Mouse (Mus musculus) olfactory bulb, adult 2 months (tissue): ENCODE data around the gene Nde1. TPM values are rescaled to one million over a fixed set of nuclear protein-coding genes. Genes with fewer than 3 reads are reported as not detected.

ENCODE experiments used
- H3K27ac ChIP-seq: fragments of 200-500 bp; 2 replicates; pipeline ENCODE4 v1.5.1; 2012; ENCODE audit warnings: low read depth, low read length; ENCODE audit not compliant: insufficient read depth
- H3K4me1 ChIP-seq: fragments of 200-500 bp; 2 replicates; pipeline ENCODE4 v1.6.1; 2012; ENCODE audit warnings: low read length; ENCODE audit not compliant: control insufficient read depth, insufficient read depth
- H3K4me3 ChIP-seq: fragments of 200-500 bp; 2 replicates; pipeline ENCODE4 v1.5.1; 2012; ENCODE audit warnings: mild to moderate bottlenecking, low read depth, low read length, moderate library complexity; ENCODE audit not compliant: insufficient read depth
- CTCF ChIP-seq: fragments of 200-500 bp; IDR thresholded peaks from 2 replicates; pipeline ENCODE4 v1.5.1; 2012; ENCODE audit warnings: low read depth, mild to moderate bottlenecking, low read length, moderate library complexity; ENCODE audit not compliant: insufficient read depth
- POLR2A ChIP-seq: fragments of 200-500 bp; IDR thresholded peaks from 2 replicates; pipeline ENCODE4 v1.6.1; 2012; ENCODE audit warnings: mild to moderate bottlenecking, low read depth, low read length, moderate library complexity; ENCODE audit not compliant: insufficient read depth
- WGBS: fragments of 180-500 bp; shearing (Covaris S2); methylation state at CpG from one replicate; pipeline ENCODE4 v1.1.7; 2018; 5-methylcytosine and 5-hydroxymethylcytosine counted together
- polyA plus RNA-seq: library from polyadenylated mRNA; stranded (reverse); fragments of >200 nt; gene quantifications from 2 replicates; pipeline ENCODE4 v1.2.4, GENCODE M21; 2012; ENCODE audit warnings: low replicate concordance; ENCODE audit not compliant: missing spikeins, insufficient read depth, insufficient read length

The Nde1 gene
- not detected in 2 replicates for polyA plus RNA-seq

- peaks cover 10% of the 10 kb centered on the region for H3K4me1 ChIP-seq
- H3K27ac ChIP-seq, result no peak within 1 kb of the TSS
- under 1% methylated on average over 40 of the region's 43 CpGs for WGBS
- H3K4me3 ChIP-seq, result peak within 1 kb of the TSS; percentile 50
- TF ChIP-seq POLR2A (0 out of 2 replicates have a peak, but pooled peaks have one; percentile 41), CTCF (no peak)
Observed at GRCm38 (mm10) chr16:14162988-14163416, at the start of gene Nde1, which contains the start of gene Marf1. Gene Nde1 (plus strand): TSS chr16:14163275. Gene Marf1 (minus strand): TSS chr16:14163351.

DNA sequence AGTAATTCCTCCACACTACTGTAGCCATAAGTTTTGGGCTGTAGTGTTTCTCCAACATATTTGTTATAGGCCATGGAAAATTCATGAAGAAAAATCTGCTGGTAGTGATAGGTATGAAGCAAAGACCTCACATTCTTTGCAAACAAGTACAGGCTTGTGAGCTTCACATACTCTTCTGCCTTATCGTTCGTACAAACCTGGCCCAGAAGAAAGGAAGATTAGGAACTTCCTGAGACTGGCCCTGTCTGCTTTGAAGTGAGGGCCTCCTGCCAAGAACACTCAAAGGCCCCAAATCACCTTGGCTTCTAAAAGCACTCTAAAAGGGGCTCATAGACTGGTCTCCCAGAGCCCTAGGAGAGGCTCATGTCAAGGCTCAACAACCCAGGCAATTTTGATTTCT, 45.8 kb upstream of the Nde1 start:
- no peak overlapping the region for H3K4me3 ChIP-seq
- TF ChIP-seq CTCF, result no peak
- no peak for TF ChIP-seq POLR2A
- 75% methylated on average over 2 of the region's 2 CpGs for WGBS

DNA sequence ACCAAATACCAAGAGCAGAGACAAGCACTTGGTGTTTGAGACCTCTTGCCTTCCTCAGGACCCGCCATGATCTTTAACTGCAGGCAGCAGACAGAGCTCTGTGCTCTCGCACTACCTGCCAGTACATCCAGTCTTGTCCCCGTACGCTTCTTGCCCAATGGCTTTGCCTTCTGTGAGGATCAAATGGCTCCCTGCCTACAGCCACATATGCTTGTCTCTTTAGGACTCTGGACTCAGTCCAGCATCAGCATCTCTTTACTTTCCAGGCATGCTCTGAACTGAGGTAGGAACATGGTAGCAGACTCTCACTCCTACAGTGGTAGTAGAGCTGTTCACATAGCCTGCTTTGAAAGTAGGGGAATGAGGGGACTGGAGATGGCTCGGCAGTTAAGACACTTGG, 42.1 kb upstream of the Nde1 start:
- 98% methylated on average over 5 of the region's 5 CpGs for WGBS
- TF ChIP-seq POLR2A (no peak), CTCF (no peak)
- Histone ChIP-seq H3K4me1 (no peaks in the 10 kb centered on the region), H3K27ac (no peak overlapping the region), H3K4me3 (no peak overlapping the region)

More for the DNA sequence above, 45.8 kb upstream of the Nde1 start:
- Histone ChIP-seq H3K27ac (no peak overlapping the region), H3K4me1 (no peaks in the 10 kb centered on the region)

GRCm38 (mm10) chr16:14121563-14121962, 41.5 kb upstream of the Nde1 start:
- Histone ChIP-seq H3K4me3 (no peak overlapping the region), H3K4me1 (no peaks in the 10 kb centered on the region), H3K27ac (no peak overlapping the region)
- no peak for TF ChIP-seq POLR2A
- TF ChIP-seq CTCF, result no peak
- 98% methylated on average over 7 of the region's 7 CpGs for WGBS

DNA sequence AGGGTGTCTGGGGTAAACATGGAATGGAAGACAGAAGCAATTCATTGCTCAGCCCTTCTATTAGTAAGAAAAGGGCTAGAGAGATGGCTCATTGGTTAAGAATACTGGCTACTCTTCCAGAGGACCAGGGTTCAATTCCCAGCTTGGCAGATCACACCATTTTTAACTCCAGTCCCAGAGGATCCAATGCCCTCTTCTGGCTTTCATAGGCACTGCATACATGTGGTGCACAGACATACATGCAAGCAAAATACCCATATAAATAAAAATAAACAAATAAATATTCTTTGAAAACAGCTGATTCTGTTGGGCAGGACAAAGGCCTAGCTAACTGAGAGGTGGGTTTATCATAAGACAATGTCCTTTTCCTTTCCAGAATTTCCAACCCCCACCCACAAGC, 40.5 kb upstream of the Nde1 start:
- TF ChIP-seq POLR2A, result no peak
- Histone ChIP-seq H3K4me3 (no peak overlapping the region), H3K4me1 (no peaks in the 10 kb centered on the region), H3K27ac (no peak overlapping the region)

- TF ChIP-seq POLR2A (no peak), CTCF (no peak)
- H3K27ac ChIP-seq, result no peak overlapping the region
- no peaks in the 10 kb centered on the region for H3K4me1 ChIP-seq
- WGBS, result 81% methylated on average over 2 of the region's 2 CpGs
- H3K4me3 ChIP-seq, result no peak overlapping the region
Observed at GRCm38 (mm10) chr16:14123901-14124300, 39.2 kb upstream of the Nde1 start.

DNA sequence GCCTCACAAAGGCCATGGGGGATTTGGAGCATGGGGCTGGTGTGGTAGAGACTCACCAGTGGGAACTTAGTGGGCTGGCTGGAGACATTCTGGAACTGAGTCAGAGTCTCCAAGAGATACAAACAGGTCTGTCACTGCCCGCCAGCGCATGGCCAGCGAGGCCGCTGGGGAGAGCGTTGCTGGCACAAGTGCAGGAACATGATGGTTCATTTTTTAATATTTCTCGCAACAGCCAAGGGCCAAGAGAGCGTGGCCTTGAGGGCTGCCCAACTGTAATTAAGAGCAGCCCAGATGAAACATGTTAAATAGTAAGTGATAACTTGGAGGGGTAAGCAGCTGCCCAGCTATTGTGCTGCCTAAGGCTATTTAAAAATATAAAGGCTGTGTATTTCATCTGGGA, 38.4 kb upstream of the Nde1 start:
- Histone ChIP-seq H3K27ac (no peak overlapping the region), H3K4me1 (no peaks in the 10 kb centered on the region), H3K4me3 (no peak overlapping the region)
- WGBS, result 91% methylated on average over 7 of the region's 7 CpGs
- no peak for TF ChIP-seq POLR2A
- no peak for TF ChIP-seq CTCF

GRCm38 (mm10) chr16:14125253-14125652, 37.8 kb upstream of the Nde1 start:
- no peaks in the 10 kb centered on the region for H3K4me1 ChIP-seq
- 93% methylated on average over 1 of the region's 1 CpGs for WGBS
- no peak overlapping the region for H3K4me3 ChIP-seq
- no peak overlapping the region for H3K27ac ChIP-seq
- TF ChIP-seq CTCF (no peak), POLR2A (no peak)

GRCm38 (mm10) chr16:14128977-14129376, 34.1 kb upstream of the Nde1 start:
- TF ChIP-seq CTCF, result no peak
- no peak for TF ChIP-seq POLR2A
- no peaks in the 10 kb centered on the region for H3K4me1 ChIP-seq
- no peak overlapping the region for H3K27ac ChIP-seq
- no peak overlapping the region for H3K4me3 ChIP-seq

GRCm38 (mm10) chr16:14130796-14131195, 32.3 kb upstream of the Nde1 start:
- Histone ChIP-seq H3K4me1 (no peaks in the 10 kb centered on the region), H3K27ac (no peak overlapping the region), H3K4me3 (no peak overlapping the region)
- TF ChIP-seq POLR2A (no peak), CTCF (no peak)
- 91% methylated on average over 7 of the region's 7 CpGs for WGBS
